Mouse (Mus musculus): ENCODE measurements around the gene Nif3l1. TPM values are rescaled to one million over a fixed set of nuclear protein-coding genes. Genes with fewer than 3 reads are reported as not detected.

Gene Nif3l1
- total and polyA plus RNA-seq, 3 experiments = 34.5 to 107 (median 39.6) TPM

GRCm38 (mm10) chr1:58465561-58465960 is 20.6 kb downstream of the Nif3l1 start:
- Histone ChIP-seq H3K9me3 (replicated peaks; ENCODE audit: low read length) (no peaks in the 10 kb centered on the region), H3K27me3 (replicated peaks) (no peaks in the 10 kb centered on the region), H3K27ac (ENCODE audit: insufficient read depth, low read depth) (no peak overlapping the region), H3K79me2 (replicated peaks; ENCODE audit: control insufficient read depth, extremely low read depth, insufficient read depth, poor library complexity, severe bottlenecking) (no peaks in the 10 kb centered on the region), H3K4me1 (ENCODE audit: control insufficient read depth in 1 of 2, insufficient read depth in 2 of 2) (no peaks in the 10 kb centered on the region), H3K9ac (ENCODE audit: insufficient read depth, low read depth) (no peak overlapping the region), H3K4me2 (ENCODE audit: insufficient read depth, low read depth, poor library complexity, severe bottlenecking) (no peak overlapping the region), H3K4me3 (replicated peaks in 1 of 3; ENCODE audit: low read depth in 2 of 3, low read length in 2 of 3, poor library complexity in 1 of 3) (no peak overlapping the region), H3K36me3 (replicated peaks in 1 of 2; ENCODE audit: control insufficient read depth in 1 of 2, insufficient read depth in 1 of 2, low read length in 1 of 2) (peaks cover 73 to 85% of the 10 kb centered on the region in 2 experiments)
- dilution Hi-C loops (cut with MboI; ENCODE audit: extremely low pct_ligation_motif_present, extremely low pct_unique_long_range_greater_than_20kb, low sequenced_read_pairs) = no loop called here
- DNase-seq (ENCODE audit: extremely low read depth) = no peak
- in situ Hi-C loops (cut with MboI; ENCODE audit: low pct_ligation_motif_present, low pct_unique_long_range_greater_than_20kb, low sequenced_read_pairs) = no loop called here
- TF ChIP-seq MAX (IDR thresholded peaks at IDR 0.05; ENCODE audit: low read length) (no peak), MAFK (IDR thresholded peaks at IDR 0.05; ENCODE audit: insufficient replicate concordance, low read length) (no peak), TCF12 (IDR thresholded peaks at IDR 0.05; ENCODE audit: low read depth, low read length) (no peak), PAX5 (IDR thresholded peaks at IDR 0.05; ENCODE audit: low read length) (no peak), IRF4 (IDR thresholded peaks at IDR 0.05; ENCODE audit: low read depth, low read length) (no peak), RAD21 (IDR thresholded peaks at IDR 0.05; ENCODE audit: low read depth, low read length) (no peak), TBP (conservative IDR thresholded peaks at IDR 0.05; ENCODE audit: low read depth, low read length) (no peak), CTCF (conservative IDR thresholded peaks at IDR 0.05 in 1 of 2, IDR thresholded peaks at IDR 0.05 in 1 of 2; ENCODE audit: low read depth in 2 of 2, low read length in 2 of 2) (no peak), HCFC1 (IDR thresholded peaks at IDR 0.05; ENCODE audit: low read depth, low read length) (no peak), ZNF384 (IDR thresholded peaks at IDR 0.05; ENCODE audit: low read depth, low read length) (no peak), SIN3A (IDR thresholded peaks at IDR 0.05; ENCODE audit: low read length) (no peak), ZKSCAN1 (IDR thresholded peaks at IDR 0.05; ENCODE audit: borderline replicate concordance, low read depth, low read length) (no peak), JUN (IDR thresholded peaks at IDR 0.05; ENCODE audit: insufficient read depth, low read depth, low read length) (no peak), GABPA (IDR thresholded peaks at IDR 0.05; ENCODE audit: insufficient replicate concordance, low read depth, low read length) (no peak)

- Histone ChIP-seq H3K27ac (ENCODE audit: insufficient read depth, low read depth) (no peak overlapping the region), H3K9me3 (replicated peaks; ENCODE audit: low read length) (no peaks in the 10 kb centered on the region), H3K9ac (ENCODE audit: insufficient read depth, low read depth) (no peak overlapping the region), H3K4me1 (ENCODE audit: control insufficient read depth in 1 of 2, insufficient read depth in 2 of 2) (no peaks in the 10 kb centered on the region), H3K27me3 (replicated peaks) (no peaks in the 10 kb centered on the region), H3K4me3 (replicated peaks in 1 of 3; ENCODE audit: low read depth in 2 of 3, low read length in 2 of 3, poor library complexity in 1 of 3) (no peak overlapping the region), H3K36me3 (replicated peaks in 1 of 2; ENCODE audit: control insufficient read depth in 1 of 2, insufficient read depth in 1 of 2, low read length in 1 of 2) (peaks cover 58 to 86% of the 10 kb centered on the region in 2 experiments), H3K4me2 (ENCODE audit: insufficient read depth, low read depth, poor library complexity, severe bottlenecking) (no peak overlapping the region), H3K79me2 (replicated peaks; ENCODE audit: control insufficient read depth, extremely low read depth, insufficient read depth, poor library complexity, severe bottlenecking) (no peaks in the 10 kb centered on the region)
- dilution Hi-C loops (cut with MboI; ENCODE audit: extremely low pct_ligation_motif_present, extremely low pct_unique_long_range_greater_than_20kb, low sequenced_read_pairs) = no loop called here
- TF ChIP-seq EP300 (IDR thresholded peaks at IDR 0.05; ENCODE audit: low read length) = no peak
- TF ChIP-seq UBTF (IDR thresholded peaks at IDR 0.05; ENCODE audit: low read depth, low read length) = no peak
- no peak for TF ChIP-seq ELF1 (IDR thresholded peaks at IDR 0.05; ENCODE audit: low read depth, low read length)
- no peak for TF ChIP-seq JUN (IDR thresholded peaks at IDR 0.05; ENCODE audit: insufficient read depth, low read depth, low read length)
- TF ChIP-seq USF1 (IDR thresholded peaks at IDR 0.05; ENCODE audit: low read depth, low read length) = no peak
- no peak for TF ChIP-seq TCF12 (IDR thresholded peaks at IDR 0.05; ENCODE audit: low read depth, low read length)
- no peak for TF ChIP-seq KAT2A (IDR thresholded peaks at IDR 0.05; ENCODE audit: insufficient replicate concordance, low read length)
- no peak for TF ChIP-seq MYC (IDR thresholded peaks at IDR 0.05; ENCODE audit: low read depth, low read length)
- no peak for TF ChIP-seq CHD2 (IDR thresholded peaks at IDR 0.05; ENCODE audit: low read length)
- TF ChIP-seq CHD1 (IDR thresholded peaks at IDR 0.05; ENCODE audit: low read depth, low read length) = no peak
- no peak for TF ChIP-seq JUND (conservative IDR thresholded peaks at IDR 0.05; ENCODE audit: low read depth, low read length)
- no peak for TF ChIP-seq MAZ (IDR thresholded peaks at IDR 0.05; ENCODE audit: low read depth, low read length)
- TF ChIP-seq ETS1 (conservative IDR thresholded peaks at IDR 0.05; ENCODE audit: low read depth, low read length) = no peak
- no peak for TF ChIP-seq ZNF384 (IDR thresholded peaks at IDR 0.05; ENCODE audit: low read depth, low read length)
- no peak for TF ChIP-seq IRF4 (IDR thresholded peaks at IDR 0.05; ENCODE audit: low read depth, low read length)
- TF ChIP-seq GABPA (IDR thresholded peaks at IDR 0.05; ENCODE audit: insufficient replicate concordance, low read depth, low read length) = no peak
- no peak for TF ChIP-seq MAFK (IDR thresholded peaks at IDR 0.05; ENCODE audit: insufficient replicate concordance, low read length)
- TF ChIP-seq RAD21 (IDR thresholded peaks at IDR 0.05; ENCODE audit: low read depth, low read length) = no peak
- no peak for TF ChIP-seq SIN3A (IDR thresholded peaks at IDR 0.05; ENCODE audit: low read length)
- DNase-seq (ENCODE audit: extremely low read depth) = no peak
- in situ Hi-C loops (cut with MboI; ENCODE audit: low pct_ligation_motif_present, low pct_unique_long_range_greater_than_20kb, low sequenced_read_pairs) = loop anchor here (25.0 kb wide), 1 partner anchor 212 kb away; the partner anchor contains the start of gene Als2cr12
Measured at GRCm38 (mm10) chr1:58475662-58476061, 30.7 kb downstream of the Nif3l1 start.
